Mouse (Mus musculus): ENCODE results near the gene Fcor. TPM values are rescaled to one million over a fixed set of nuclear protein-coding genes. Genes with fewer than 3 reads are reported as not detected.

Fcor gene
- polyA plus RNA-seq (2012; rRNA removed) = 19.6 and 23.0 TPM in 2 replicates

- Histone ChIP-seq H3K4me1 (ENCODE audit: control insufficient read depth, insufficient read depth, low read length) (no peaks in the 10 kb centered on the region; the same call in 1 of the 2 replicates), H3K27ac (ENCODE audit: insufficient read depth, low read length) (peak within 1 kb of the TSS; percentile 21), H3K4me3 (ENCODE audit: insufficient read depth, low read length) (peak within 1 kb of the TSS; percentile 44)
- peak; percentile 67 for TF ChIP-seq POLR2A (IDR thresholded peaks at IDR 0.05; ENCODE audit: extremely low read depth, insufficient read depth, low read length)
- TF ChIP-seq CTCF (IDR thresholded peaks at IDR 0.05; ENCODE audit: extremely low read depth, insufficient read depth, low read length) = peak; percentile 86
Observed at GRCm38 (mm10) chr8:3671980-3672491, at the start of gene Fcor. Gene Fcor, minus strand, starts transcription at chr8:3672362.

DNA sequence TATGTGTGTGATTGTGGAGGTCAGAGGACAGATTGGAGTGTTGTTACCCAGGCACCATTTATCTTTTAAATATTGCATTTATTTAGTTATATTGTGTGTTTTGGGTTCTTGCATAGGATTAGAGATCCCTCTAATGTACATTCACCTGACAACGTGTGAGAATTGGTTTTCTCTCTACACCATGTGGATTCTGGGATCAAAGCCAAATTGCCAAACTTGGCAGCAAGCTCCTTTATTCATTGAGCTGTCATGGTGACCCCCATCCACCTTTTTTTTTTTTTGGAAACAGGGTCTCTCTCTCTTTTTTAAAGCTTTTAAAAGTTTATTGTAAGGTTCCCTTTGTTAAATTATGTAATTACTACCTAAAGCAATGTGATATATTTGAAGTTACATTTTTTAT lies 48.9 kb upstream of the Fcor start:
- H3K4me1 ChIP-seq (ENCODE audit: control insufficient read depth, insufficient read depth, low read length) = no peaks in the 10 kb centered on the region
- H3K27ac ChIP-seq (ENCODE audit: insufficient read depth, low read length) = no peak overlapping the region
- TF ChIP-seq POLR2A (IDR thresholded peaks at IDR 0.05; ENCODE audit: extremely low read depth, insufficient read depth, low read length) (no peak), CTCF (IDR thresholded peaks at IDR 0.05; ENCODE audit: extremely low read depth, insufficient read depth, low read length) (no peak)
- H3K4me3 ChIP-seq (ENCODE audit: insufficient read depth, low read length) = no peak overlapping the region

- Histone ChIP-seq H3K4me1 (ENCODE audit: control insufficient read depth, insufficient read depth, low read length) (no peaks in the 10 kb centered on the region), H3K27ac (ENCODE audit: insufficient read depth, low read length) (no peak within 1 kb of the TSS), H3K4me3 (ENCODE audit: insufficient read depth, low read length) (no peak within 1 kb of the TSS)
- TF ChIP-seq CTCF (IDR thresholded peaks at IDR 0.05; ENCODE audit: extremely low read depth, insufficient read depth, low read length) = no peak
- no peak for TF ChIP-seq POLR2A (IDR thresholded peaks at IDR 0.05; ENCODE audit: extremely low read depth, insufficient read depth, low read length)
Observed at GRCm38 (mm10) chr8:3720551-3720950, 48.4 kb upstream of the Fcor start, which contains the start of gene Clec4g. Gene Clec4g, minus strand, starts transcription at chr8:3720651.

GRCm38 (mm10) chr8:3718559-3718958 lies 46.4 kb upstream of the Fcor start:
- peak; percentile 65 for TF ChIP-seq CTCF (IDR thresholded peaks at IDR 0.05; ENCODE audit: extremely low read depth, insufficient read depth, low read length)
- no peak for TF ChIP-seq POLR2A (IDR thresholded peaks at IDR 0.05; ENCODE audit: extremely low read depth, insufficient read depth, low read length)
- no peak overlapping the region for H3K4me3 ChIP-seq (ENCODE audit: insufficient read depth, low read length)
- no peaks in the 10 kb centered on the region for H3K4me1 ChIP-seq (ENCODE audit: control insufficient read depth, insufficient read depth, low read length)
- no peak overlapping the region for H3K27ac ChIP-seq (ENCODE audit: insufficient read depth, low read length)

DNA sequence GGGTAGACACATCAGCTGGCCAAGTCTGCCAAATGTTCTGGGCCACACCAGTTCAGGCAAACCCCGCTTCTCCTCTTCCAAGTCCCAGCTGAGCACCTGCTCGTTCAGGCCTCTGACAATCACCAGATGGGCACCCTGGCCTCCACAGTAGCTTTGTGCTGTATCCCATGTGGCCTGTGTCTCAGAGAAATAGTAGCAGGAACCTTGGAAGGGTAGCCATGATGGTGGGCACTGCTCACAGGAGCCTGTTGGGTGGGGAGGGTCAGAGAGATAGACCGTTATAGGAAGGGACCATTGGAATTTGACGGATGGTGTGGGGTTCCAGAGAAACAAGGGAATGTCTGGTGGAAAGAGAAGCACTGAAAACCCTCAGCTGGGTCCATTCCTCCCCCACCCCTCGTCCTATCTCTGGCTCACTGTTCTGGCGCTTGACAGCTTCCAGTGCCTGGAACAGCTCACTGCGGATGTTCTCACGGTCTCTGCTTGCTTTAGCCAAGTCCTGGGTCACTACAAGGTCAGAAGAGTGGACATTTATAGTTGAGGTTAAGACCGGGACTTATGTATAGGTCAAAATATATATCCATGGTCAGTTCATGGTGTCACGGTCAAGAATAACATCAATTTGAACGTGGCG lies 45.3 kb upstream of the Fcor start:
- Histone ChIP-seq H3K27ac (ENCODE audit: insufficient read depth, low read length) (no peak overlapping the region), H3K4me1 (ENCODE audit: control insufficient read depth, insufficient read depth, low read length) (no peaks in the 10 kb centered on the region), H3K4me3 (ENCODE audit: insufficient read depth, low read length) (no peak overlapping the region)
- no peak for TF ChIP-seq CTCF (IDR thresholded peaks at IDR 0.05; ENCODE audit: extremely low read depth, insufficient read depth, low read length)
- no peak for TF ChIP-seq POLR2A (IDR thresholded peaks at IDR 0.05; ENCODE audit: extremely low read depth, insufficient read depth, low read length)

DNA sequence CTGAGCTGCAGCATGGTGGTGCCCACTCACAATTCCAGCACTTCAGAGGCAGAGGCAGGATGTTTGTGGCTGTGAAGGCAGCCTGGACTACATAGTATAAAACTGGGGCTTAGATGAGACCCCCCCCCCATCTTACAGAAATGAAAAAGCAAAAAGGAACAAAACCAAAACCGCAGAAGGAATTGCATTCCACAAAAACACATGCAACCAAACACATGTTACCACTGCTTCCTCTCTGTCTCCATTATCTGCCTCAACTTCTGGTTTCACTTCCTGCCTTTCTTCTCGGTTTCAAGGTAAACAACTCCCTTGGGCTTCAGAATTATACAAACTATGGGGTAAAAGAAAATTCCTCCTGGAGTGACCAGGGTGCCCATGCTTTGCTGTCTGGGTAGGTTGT lies 39.5 kb upstream of the Fcor start:
- no peaks in the 10 kb centered on the region for H3K4me1 ChIP-seq (ENCODE audit: control insufficient read depth, insufficient read depth, low read length)
- no peak overlapping the region for H3K4me3 ChIP-seq (ENCODE audit: insufficient read depth, low read length)
- TF ChIP-seq POLR2A (IDR thresholded peaks at IDR 0.05; ENCODE audit: extremely low read depth, insufficient read depth, low read length) = no peak
- no peak overlapping the region for H3K27ac ChIP-seq (ENCODE audit: insufficient read depth, low read length)

- H3K4me3 ChIP-seq (ENCODE audit: insufficient read depth, low read length) = no peak overlapping the region
Observed at GRCm38 (mm10) chr8:3710312-3710711, 38.1 kb upstream of the Fcor start.

DNA sequence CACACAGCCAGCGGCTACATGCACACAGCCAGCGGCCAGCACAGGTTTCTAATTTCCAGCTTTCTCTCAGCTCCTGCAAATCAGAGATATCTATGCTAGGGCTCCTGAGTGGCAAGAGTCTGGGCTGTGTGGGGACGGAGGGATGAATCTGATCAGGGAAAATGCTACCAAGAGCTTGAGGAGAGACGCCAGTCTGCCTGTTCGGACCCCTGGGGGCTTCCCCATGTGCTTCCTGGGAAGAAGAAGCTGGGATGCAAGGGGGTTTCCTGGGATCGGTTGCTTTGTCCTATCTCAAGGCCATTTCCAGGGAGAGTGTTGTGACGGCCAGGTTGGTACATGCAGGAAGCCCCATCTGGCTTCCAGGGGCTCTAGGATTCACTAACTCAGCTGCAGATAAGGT lies 35.4 kb upstream of the Fcor start:
- H3K4me1 ChIP-seq (ENCODE audit: control insufficient read depth, insufficient read depth, low read length) = no peaks in the 10 kb centered on the region
- TF ChIP-seq POLR2A (IDR thresholded peaks at IDR 0.05; ENCODE audit: extremely low read depth, insufficient read depth, low read length) = no peak
- TF ChIP-seq CTCF (IDR thresholded peaks at IDR 0.05; ENCODE audit: extremely low read depth, insufficient read depth, low read length) = no peak
- H3K27ac ChIP-seq (ENCODE audit: insufficient read depth, low read length) = no peak overlapping the region
- H3K4me3 ChIP-seq (ENCODE audit: insufficient read depth, low read length) = no peak overlapping the region

More at GRCm38 (mm10) chr8:3710312-3710711, 38.1 kb upstream of the Fcor start:
- no peak for TF ChIP-seq CTCF (IDR thresholded peaks at IDR 0.05; ENCODE audit: extremely low read depth, insufficient read depth, low read length)
- no peak for TF ChIP-seq POLR2A (IDR thresholded peaks at IDR 0.05; ENCODE audit: extremely low read depth, insufficient read depth, low read length)
- Histone ChIP-seq H3K27ac (ENCODE audit: insufficient read depth, low read length) (no peak overlapping the region), H3K4me1 (ENCODE audit: control insufficient read depth, insufficient read depth, low read length) (no peaks in the 10 kb centered on the region)

DNA sequence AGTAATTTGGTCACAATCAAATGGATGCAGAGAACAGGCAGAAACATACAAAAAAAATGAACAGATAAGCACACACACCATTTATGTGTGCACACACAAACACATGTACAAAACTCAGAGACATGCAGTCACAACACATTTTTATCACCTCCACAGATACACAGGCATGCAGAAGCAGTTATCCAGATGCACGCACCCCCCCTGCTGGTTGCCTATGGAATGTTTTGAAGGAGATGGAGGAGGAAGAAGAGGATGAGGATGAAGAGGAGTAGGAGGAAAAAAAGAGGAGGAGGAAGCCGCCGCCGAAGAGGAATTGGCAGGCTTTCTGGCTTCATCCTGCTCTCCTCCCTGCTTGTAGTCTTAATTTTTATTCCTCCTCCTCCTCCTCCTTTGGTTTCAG lies 33.5 kb upstream of the Fcor start:
- TF ChIP-seq CTCF (IDR thresholded peaks at IDR 0.05; ENCODE audit: extremely low read depth, insufficient read depth, low read length) (peak; percentile 36; the same call in 1 of the 2 replicates), POLR2A (IDR thresholded peaks at IDR 0.05; ENCODE audit: extremely low read depth, insufficient read depth, low read length) (no peak)
- H3K4me1 ChIP-seq (ENCODE audit: control insufficient read depth, insufficient read depth, low read length) = no peaks in the 10 kb centered on the region
- no peak overlapping the region for H3K4me3 ChIP-seq (ENCODE audit: insufficient read depth, low read length)
- no peak overlapping the region for H3K27ac ChIP-seq (ENCODE audit: insufficient read depth, low read length)

DNA sequence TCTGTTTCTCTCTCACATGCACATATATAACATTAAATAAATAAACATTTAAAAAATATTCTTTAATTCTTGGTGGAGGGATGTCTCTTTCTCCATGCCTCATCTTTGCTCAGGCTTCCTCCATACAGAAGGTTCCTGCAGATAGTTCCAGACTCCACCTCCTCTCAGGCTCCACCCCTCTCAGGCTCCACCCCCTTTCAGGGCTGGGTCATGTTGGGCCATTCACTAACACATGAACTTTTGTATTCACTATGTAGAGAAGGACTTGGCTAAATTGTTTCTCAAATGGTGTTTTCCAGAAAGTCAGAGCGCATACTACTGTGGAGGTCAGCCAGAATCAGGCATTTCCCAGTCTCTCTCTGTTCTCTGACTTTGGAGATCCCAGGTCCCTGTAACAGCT lies 29.3 kb upstream of the Fcor start:
- Histone ChIP-seq H3K27ac (ENCODE audit: insufficient read depth, low read length) (no peak overlapping the region), H3K4me3 (ENCODE audit: insufficient read depth, low read length) (no peak overlapping the region), H3K4me1 (ENCODE audit: control insufficient read depth, insufficient read depth, low read length) (no peaks in the 10 kb centered on the region)
- no peak for TF ChIP-seq POLR2A (IDR thresholded peaks at IDR 0.05; ENCODE audit: extremely low read depth, insufficient read depth, low read length)
- TF ChIP-seq CTCF (IDR thresholded peaks at IDR 0.05; ENCODE audit: extremely low read depth, insufficient read depth, low read length) = no peak
